Mouse (Mus musculus) kidney, embryonic 15.5 days (tissue): ENCODE measurements at regions not wholly inside any gene's neighbourhood (a gene's known extent, or its start where the extent isn't known, plus 50 kb on each side); places are given as distances from the start of the nearest gene placed in this dataset.

Source experiments
- ATAC-seq: fragments of 200-750 bp; cut with Nextera tagmentation; replicated peaks from 2 replicates; pipeline ENCODE4 v1.8.0; 2017; ENCODE audit warnings: moderate TSS enrichment; ENCODE audit not compliant: low FRiP score
- H3K27ac ChIP-seq: fragments of 300-500 bp; sonication (generic); 2 replicates; pipeline ENCODE4 v1.5.1; 2015; ENCODE audit warnings: mild to moderate bottlenecking, inconsistent platforms
- H3K27me3 ChIP-seq: fragments of 300-500 bp; sonication (generic); 2 replicates; pipeline ENCODE4 v1.6.1; 2015; ENCODE audit warnings: inconsistent platforms
- H3K36me3 ChIP-seq: fragments of 300-500 bp; sonication (generic); 2 replicates; pipeline ENCODE4 v1.6.1; 2015; ENCODE audit warnings: inconsistent platforms
- H3K4me1 ChIP-seq: fragments of 300-500 bp; sonication (generic); 2 replicates; pipeline ENCODE4 v1.6.1; 2015; ENCODE audit warnings: inconsistent platforms
- H3K4me2 ChIP-seq: fragments of 300-500 bp; sonication (generic); 2 replicates; pipeline ENCODE4 v1.6.1; 2015; ENCODE audit warnings: moderate library complexity, mild to moderate bottlenecking, inconsistent platforms
- H3K4me3 ChIP-seq: fragments of 300-500 bp; sonication (generic); replicated peaks from 2 replicates; pipeline ENCODE4 v1.5.1; 2015; ENCODE audit warnings: mild to moderate bottlenecking, inconsistent platforms
- H3K9ac ChIP-seq: fragments of 300-500 bp; sonication (generic); 2 replicates; pipeline ENCODE4 v1.6.1; 2015; ENCODE audit warnings: mild to moderate bottlenecking, inconsistent platforms
- H3K9me3 ChIP-seq: fragments of 300-500 bp; sonication (generic); replicated peaks from 2 replicates; pipeline ENCODE4 v1.6.1; 2016; ENCODE audit warnings: inconsistent platforms
- WGBS: fragments of 180-500 bp; shearing (Covaris S2); methylation state at CpG from one replicate; pipeline ENCODE4 v1.1.7; 2015; ENCODE audit warnings: mixed read lengths; 5-methylcytosine and 5-hydroxymethylcytosine counted together

DNA sequence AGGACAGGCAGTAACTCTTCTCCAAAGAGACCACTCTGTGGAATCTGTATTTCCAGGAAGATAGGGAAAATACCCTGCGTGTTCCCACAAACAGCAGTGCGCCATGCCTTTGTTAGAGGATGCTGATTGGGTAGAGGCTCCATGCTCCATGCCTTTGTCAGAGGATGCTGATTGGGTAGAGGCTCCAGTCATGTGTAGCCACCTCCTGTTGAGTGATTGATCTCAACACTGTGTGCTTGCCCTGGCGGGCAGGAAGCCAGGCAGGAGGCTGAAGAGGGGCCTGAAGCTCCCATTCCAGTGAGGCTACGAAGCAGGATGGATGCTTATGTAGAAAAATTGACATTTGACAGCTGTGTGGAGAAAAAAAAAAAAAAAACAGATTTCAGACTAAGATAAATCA, 131.9 kb upstream of the Prr30 start:
- Histone ChIP-seq H3K9ac (no peak overlapping the region), H3K4me3 (no peak overlapping the region), H3K27me3 (no peaks in the 10 kb centered on the region), H3K9me3 (no peaks in the 10 kb centered on the region), H3K4me2 (no peak overlapping the region), H3K36me3 (no peaks in the 10 kb centered on the region), H3K27ac (no peak overlapping the region), H3K4me1 (no peaks in the 10 kb centered on the region)
- WGBS, result 68% methylated on average over 4 of the region's 4 CpGs
- no peak for ATAC-seq

DNA sequence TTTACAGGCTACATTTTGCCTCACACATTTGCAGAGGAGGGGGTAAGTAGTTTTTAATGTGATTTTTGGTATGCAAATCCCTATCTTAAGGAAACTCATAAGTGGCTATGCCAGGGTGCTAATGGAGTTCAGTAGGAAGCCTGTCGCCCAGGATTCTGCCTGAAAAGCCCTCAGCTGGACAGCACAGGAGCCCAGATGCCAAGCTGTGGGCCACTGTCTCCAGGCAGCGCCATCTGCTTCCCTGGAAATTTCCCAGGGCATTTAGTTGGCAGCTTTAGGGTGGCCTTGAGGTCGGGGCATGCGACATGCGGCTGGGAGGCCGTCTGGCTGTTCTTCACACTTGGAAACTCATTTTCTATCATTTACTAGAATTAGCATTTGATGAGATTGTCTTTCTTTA, 127.3 kb upstream of the Prr30 start:
- Histone ChIP-seq H3K4me1 (0 out of 2 replicates have a peak, but pooled peaks cover 3% of the 10 kb centered on the region), H3K27ac (no peak overlapping the region), H3K9ac (no peak overlapping the region), H3K27me3 (0 out of 2 replicates have a peak, but pooled peaks cover 8% of the 10 kb centered on the region), H3K4me2 (no peak overlapping the region), H3K36me3 (no peaks in the 10 kb centered on the region), H3K9me3 (no peaks in the 10 kb centered on the region), H3K4me3 (no peak overlapping the region)
- WGBS, result 80% methylated on average over 6 of the region's 6 CpGs
- no peak for ATAC-seq

DNA sequence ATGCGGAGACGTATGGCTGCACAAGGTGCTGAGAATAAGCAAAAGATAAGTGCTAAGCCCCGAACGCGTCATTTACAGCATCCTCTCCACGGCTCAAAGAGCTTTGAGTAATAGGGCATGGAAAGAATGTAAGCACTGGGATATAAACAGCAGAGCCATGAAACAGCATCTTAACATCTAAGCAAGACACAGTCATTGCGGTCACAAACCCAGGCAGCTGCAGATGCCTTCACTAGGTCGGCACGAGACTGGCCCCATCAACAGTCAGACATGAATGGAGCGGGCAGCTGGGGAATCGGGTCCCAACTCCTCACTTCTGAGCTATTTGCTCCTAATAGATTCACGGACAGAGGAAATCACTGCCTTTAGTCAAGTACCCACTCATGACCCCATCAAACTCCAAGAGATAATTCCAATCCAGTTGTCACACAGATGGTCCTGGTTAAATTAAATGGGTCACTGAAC, 126.4 kb upstream of the Prr30 start:
- no peak overlapping the region for H3K9ac ChIP-seq
- H3K4me3 ChIP-seq, result no peak overlapping the region
- no peak overlapping the region for H3K4me2 ChIP-seq
- H3K4me1 ChIP-seq, result 0 out of 2 replicates have a peak, but pooled peaks cover 3% of the 10 kb centered on the region
- ATAC-seq, result 0 out of 2 replicates have a peak, but pooled peaks have one; percentile 18
- no peaks in the 10 kb centered on the region for H3K9me3 ChIP-seq
- WGBS, result 29% methylated on average over 12 of the region's 12 CpGs
- H3K36me3 ChIP-seq, result no peaks in the 10 kb centered on the region
- 0 out of 2 replicates have a peak, but pooled peaks cover 8% of the 10 kb centered on the region for H3K27me3 ChIP-seq
- no peak overlapping the region for H3K27ac ChIP-seq

DNA sequence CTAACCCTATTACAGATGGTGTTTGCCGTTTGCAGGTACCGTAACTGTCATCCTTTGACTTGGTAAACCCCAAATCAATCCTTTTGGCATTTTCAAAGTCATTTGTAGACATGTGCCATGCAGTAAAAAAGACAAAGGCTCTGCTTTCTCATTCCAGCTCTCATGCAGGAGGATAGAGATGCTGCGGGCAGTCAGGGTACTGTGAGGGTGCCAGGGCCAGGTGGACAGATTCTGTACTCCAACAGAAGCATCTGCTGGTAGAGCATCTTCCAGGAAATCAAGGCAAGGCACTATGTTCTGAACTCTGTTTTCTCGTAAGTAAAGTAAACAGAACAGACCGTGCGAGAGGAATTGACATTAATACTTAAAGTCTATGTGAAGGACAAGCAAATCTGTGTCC, 123.2 kb upstream of the Prr30 start:
- 0 out of 2 replicates have a peak, but pooled peaks cover 3% of the 10 kb centered on the region for H3K4me1 ChIP-seq
- no peak for ATAC-seq
- no peak overlapping the region for H3K27ac ChIP-seq
- no peaks in the 10 kb centered on the region for H3K36me3 ChIP-seq
- H3K27me3 ChIP-seq, result 0 out of 2 replicates have a peak, but pooled peaks cover 8% of the 10 kb centered on the region
- no peaks in the 10 kb centered on the region for H3K9me3 ChIP-seq
- WGBS, result 94% methylated on average over 6 of the region's 6 CpGs
- H3K4me2 ChIP-seq, result no peak overlapping the region
- H3K9ac ChIP-seq, result no peak overlapping the region
- no peak overlapping the region for H3K4me3 ChIP-seq

DNA sequence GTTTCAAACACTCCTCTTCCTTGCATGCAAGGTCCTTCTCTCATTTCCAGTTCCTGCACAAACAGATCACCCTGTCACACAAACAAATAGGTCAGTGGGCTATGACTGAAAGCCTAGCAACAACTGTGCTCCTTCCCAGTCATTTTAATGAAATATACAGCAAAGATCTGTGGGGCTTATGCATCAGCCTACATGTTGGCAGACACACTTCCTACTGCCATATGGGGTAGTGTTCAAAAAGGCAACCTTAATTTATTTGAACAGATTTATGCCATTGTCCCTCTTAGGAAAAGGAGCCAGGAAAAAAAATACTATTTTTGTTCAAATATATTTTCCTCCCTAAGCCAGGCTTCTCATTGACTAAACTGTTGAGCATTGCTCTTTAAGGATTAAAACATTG, 107.8 kb upstream of the Prr30 start:
- no peaks in the 10 kb centered on the region for H3K4me1 ChIP-seq
- H3K36me3 ChIP-seq, result no peaks in the 10 kb centered on the region
- no peak overlapping the region for H3K4me2 ChIP-seq
- H3K27ac ChIP-seq, result no peak overlapping the region
- no peak for ATAC-seq
- H3K27me3 ChIP-seq, result no peaks in the 10 kb centered on the region
- H3K4me3 ChIP-seq, result no peak overlapping the region
- no peaks in the 10 kb centered on the region for H3K9me3 ChIP-seq
- no peak overlapping the region for H3K9ac ChIP-seq

DNA sequence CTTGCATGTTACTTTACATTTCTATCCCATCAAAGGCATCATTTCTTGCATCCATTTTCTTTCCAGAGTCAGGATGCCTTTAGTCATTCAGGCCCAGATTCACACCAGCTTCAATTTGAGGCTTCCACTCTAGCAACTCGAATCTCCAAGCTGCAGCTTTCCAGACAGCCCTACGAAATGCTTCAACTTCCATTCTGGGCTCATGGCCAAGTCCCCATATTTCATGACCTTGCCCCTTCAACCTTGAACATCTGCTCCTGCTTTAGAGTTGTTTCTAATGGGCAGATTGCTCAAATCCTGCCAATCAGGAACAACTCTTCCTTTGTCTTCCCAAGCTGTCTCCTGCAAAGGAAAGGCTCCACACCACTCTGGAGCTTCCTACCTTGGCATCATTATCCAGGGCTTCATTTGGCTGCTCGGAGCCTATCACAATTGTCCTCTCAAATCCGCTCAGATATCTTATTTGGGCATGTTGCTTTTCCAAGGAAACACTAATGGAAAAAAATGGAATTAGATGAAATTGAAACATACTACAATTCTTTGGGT, 104.4 kb upstream of the Prr30 start:
- WGBS, result 59% methylated on average over 4 of the region's 4 CpGs
- Histone ChIP-seq H3K4me1 (no peaks in the 10 kb centered on the region), H3K27me3 (no peaks in the 10 kb centered on the region), H3K9ac (no peak overlapping the region), H3K9me3 (no peaks in the 10 kb centered on the region), H3K27ac (no peak overlapping the region; the same call in 1 of the 2 replicates), H3K4me3 (no peak overlapping the region), H3K36me3 (no peaks in the 10 kb centered on the region), H3K4me2 (no peak overlapping the region)
- peak; percentile 60; the same call in 1 of the 2 replicates for ATAC-seq

DNA sequence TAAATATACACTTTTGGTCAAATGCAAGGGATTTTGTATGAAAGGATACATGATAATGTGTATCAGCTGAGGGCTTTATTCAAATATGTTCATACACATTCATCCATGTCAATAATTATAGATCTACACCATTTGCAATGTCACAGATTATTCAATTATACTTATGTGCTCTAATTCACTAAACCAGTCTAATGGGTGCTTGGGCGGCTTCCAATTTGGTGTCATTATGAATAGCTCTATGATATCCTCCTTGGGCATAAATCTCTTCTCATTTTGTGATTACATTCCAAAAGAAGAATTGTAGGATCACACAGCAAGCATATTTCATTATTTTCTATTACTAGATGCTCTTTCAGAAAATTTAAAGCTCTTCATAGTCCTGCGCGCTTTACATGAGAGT, 97.7 kb upstream of the Prr30 start:
- no peaks in the 10 kb centered on the region for H3K4me1 ChIP-seq
- no peak overlapping the region for H3K4me2 ChIP-seq
- H3K9me3 ChIP-seq, result no peaks in the 10 kb centered on the region
- 86% methylated on average over 3 of the region's 3 CpGs for WGBS
- no peak for ATAC-seq
- H3K9ac ChIP-seq, result no peak overlapping the region
- H3K4me3 ChIP-seq, result no peak overlapping the region
- H3K27ac ChIP-seq, result no peak overlapping the region
- no peaks in the 10 kb centered on the region for H3K27me3 ChIP-seq
- no peaks in the 10 kb centered on the region for H3K36me3 ChIP-seq

DNA sequence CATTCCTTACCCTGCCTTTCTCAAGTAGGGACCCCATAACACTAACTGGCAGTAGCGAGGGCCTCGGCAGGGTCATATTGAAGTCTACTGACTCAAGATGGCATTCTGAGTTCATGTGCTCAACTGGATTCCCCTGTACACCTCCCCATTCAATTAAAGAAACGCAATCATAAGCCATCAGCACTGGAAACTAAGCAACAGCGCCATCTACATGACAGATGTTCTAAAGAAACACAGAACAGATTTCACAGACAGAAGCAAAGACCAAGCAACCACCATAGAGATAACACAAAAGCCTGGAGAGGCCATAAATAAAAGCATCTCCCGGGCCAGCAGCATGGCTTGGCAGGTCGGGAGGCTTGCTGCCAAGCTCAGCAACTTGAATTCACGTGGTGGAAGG, 94.6 kb upstream of the Prr30 start:
- ATAC-seq, result no peak
- H3K27ac ChIP-seq, result no peak overlapping the region
- WGBS, result 23% methylated on average over 7 of the region's 7 CpGs
- no peaks in the 10 kb centered on the region for H3K36me3 ChIP-seq
- no peaks in the 10 kb centered on the region for H3K27me3 ChIP-seq
- H3K4me3 ChIP-seq, result no peak overlapping the region
- H3K4me2 ChIP-seq, result no peak overlapping the region
- no peak overlapping the region for H3K9ac ChIP-seq
- H3K9me3 ChIP-seq, result no peaks in the 10 kb centered on the region
- H3K4me1 ChIP-seq, result no peaks in the 10 kb centered on the region

DNA sequence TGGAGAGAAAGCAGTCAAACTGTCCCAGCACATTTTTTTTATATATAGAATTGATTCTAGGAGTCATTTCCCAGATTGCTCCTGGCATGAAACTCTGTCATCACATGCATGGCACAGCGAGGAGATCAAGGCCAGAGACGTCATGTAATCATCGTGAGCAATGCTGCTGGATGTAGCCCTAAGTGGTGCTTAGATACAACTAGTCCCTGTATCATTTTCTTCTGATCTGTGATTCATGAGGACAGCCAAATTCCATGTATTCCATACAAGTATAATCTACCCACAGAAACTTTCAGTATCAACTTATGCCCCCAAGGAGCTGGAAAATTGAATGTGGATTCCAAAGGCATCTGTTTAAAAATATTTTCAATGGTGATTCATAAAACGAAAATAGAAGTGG, 87.6 kb upstream of the Prr30 start:
- no peaks in the 10 kb centered on the region for H3K4me1 ChIP-seq
- no peak overlapping the region for H3K4me2 ChIP-seq
- no peaks in the 10 kb centered on the region for H3K9me3 ChIP-seq
- ATAC-seq, result no peak
- H3K9ac ChIP-seq, result no peak overlapping the region
- H3K4me3 ChIP-seq, result no peak overlapping the region
- 88% methylated on average over 4 of the region's 4 CpGs for WGBS
- H3K36me3 ChIP-seq, result no peaks in the 10 kb centered on the region
- H3K27me3 ChIP-seq, result no peaks in the 10 kb centered on the region
- H3K27ac ChIP-seq, result no peak overlapping the region

DNA sequence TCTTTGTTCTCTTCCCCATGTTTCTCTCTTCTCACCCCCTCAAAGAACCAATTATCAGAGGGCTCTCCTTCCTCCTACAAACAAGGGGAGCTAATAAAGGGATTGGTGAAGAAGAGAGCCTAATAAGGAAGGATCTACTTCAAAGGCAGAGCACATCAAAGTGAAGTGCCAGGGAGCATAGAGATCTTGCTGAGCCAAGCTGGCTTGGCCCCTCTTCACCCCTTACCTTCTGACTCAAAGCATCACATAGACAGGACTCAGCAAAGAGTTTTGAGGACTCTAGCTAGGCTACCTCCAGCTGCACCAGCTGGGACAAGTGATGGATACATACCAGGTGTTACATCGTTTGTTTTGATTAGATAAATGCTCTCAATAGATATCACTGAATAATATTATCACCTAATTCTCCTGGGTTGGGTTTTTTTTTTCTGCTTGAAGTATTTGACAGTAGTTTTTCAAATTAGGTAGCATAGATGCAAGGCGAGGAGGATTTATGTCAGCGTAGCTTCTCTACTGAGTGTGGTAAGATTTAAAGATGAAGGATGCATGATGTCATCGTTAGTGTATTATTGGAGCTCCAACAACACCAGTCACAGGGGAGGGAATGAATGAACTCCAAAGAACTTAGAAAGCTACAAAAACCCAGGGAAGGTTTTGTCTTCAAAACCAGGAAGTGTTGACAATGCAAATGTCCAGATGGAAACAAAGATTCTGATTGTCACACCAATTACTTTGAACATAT, 69.1 kb upstream of the Prr30 start:
- no peak for ATAC-seq
- WGBS, result 56% methylated on average over 4 of the region's 4 CpGs
- Histone ChIP-seq H3K4me3 (no peak overlapping the region), H3K4me1 (no peaks in the 10 kb centered on the region), H3K9me3 (no peaks in the 10 kb centered on the region), H3K9ac (no peak overlapping the region), H3K36me3 (no peaks in the 10 kb centered on the region), H3K27me3 (no peaks in the 10 kb centered on the region), H3K27ac (no peak overlapping the region), H3K4me2 (no peak overlapping the region)

DNA sequence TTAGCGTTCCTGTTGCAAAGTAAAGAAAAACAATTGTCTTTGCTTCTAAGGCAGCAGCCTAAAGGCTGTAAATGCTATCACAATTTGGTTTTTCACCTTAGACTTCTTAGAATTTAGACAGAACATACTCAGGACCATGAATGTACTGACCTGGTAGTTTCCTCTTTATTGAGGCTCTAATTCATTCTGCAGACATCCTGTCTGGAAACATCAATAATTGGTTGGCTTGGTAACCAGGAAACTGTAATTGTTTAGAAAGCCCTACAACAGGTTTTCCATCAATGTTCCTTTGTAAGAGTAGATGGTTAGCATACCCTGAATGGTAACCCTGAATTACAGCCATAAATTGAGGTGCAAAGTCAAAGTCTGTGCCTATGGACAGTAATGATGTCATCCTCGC, 67.4 kb upstream of the Prr30 start:
- Histone ChIP-seq H3K9me3 (no peaks in the 10 kb centered on the region), H3K36me3 (no peaks in the 10 kb centered on the region), H3K4me2 (no peak overlapping the region), H3K9ac (no peak overlapping the region), H3K4me1 (no peaks in the 10 kb centered on the region), H3K27ac (no peak overlapping the region), H3K27me3 (no peaks in the 10 kb centered on the region), H3K4me3 (no peak overlapping the region)
- WGBS, result 88% methylated on average over 2 of the region's 2 CpGs
- ATAC-seq, result no peak
